7 mouse cellular contexts compared by ENCODE assay signal in genomic region chr7:138846502-138846991, GRCm38 (mm10). TPM values are rescaled to one million over a fixed set of nuclear protein-coding genes. Genes with fewer than 3 reads are reported as not detected.
DNase-seq lines count a peak whose midpoint lies in the region; ATAC-seq and TF ChIP-seq lines count a peak whose summit lies in the region.

No protein-coding gene starts in this region.

- H3K27ac ChIP-seq in limb, embryonic 12.5 days = peak overlapping the region; percentile 93
- peak overlapping the region; percentile 90 for H3K27ac ChIP-seq in midbrain, embryonic 16.5 days (ENCODE audit: low read length)

- peak overlapping the region; percentile 100 for H3K4me3 ChIP-seq in limb, embryonic 12.5 days (replicated peaks)
- H3K4me3 ChIP-seq in midbrain, embryonic 16.5 days (ENCODE audit: low read depth, low read length) = peak overlapping the region; percentile 93

- POLR2A ChIA-PET in Patski (lab: Charles Lee) = interaction anchor here (1.4 kb wide), 1 partner anchor 9 kb away, joined by 4 read pairs; no protein-coding TSS in a partner anchor

- no peaks in the 10 kb centered on the region for H3K27me3 ChIP-seq in Patski
- no peaks in the 10 kb centered on the region for H3K27me3 ChIP-seq in limb, embryonic 12.5 days
- no peaks in the 10 kb centered on the region for H3K27me3 ChIP-seq in midbrain, embryonic 16.5 days (ENCODE audit: control insufficient read depth, insufficient read depth, low read depth, low read length)

- no peaks in the 10 kb centered on the region for H3K9me3 ChIP-seq in limb, embryonic 12.5 days
- H3K9me3 ChIP-seq in midbrain, embryonic 16.5 days (replicated peaks; ENCODE audit: control insufficient read depth, low read length, poor library complexity, severe bottlenecking) = no peaks in the 10 kb centered on the region

- peak overlapping the region; percentile 95 for H3K9ac ChIP-seq in limb, embryonic 12.5 days (replicated peaks)
- peak overlapping the region; percentile 97 for H3K9ac ChIP-seq in midbrain, embryonic 16.5 days (ENCODE audit: low read depth, low read length)

- in situ Hi-C loops in Patski (cut with MboI; ENCODE audit: low pct_unique_long_range_greater_than_20kb) = loop anchor here (25.0 kb wide), 1 partner anchor 366 kb away; the partner anchor contains the start of genes Lrrc27 and Stk32c

- peaks cover 24% of the 10 kb centered on the region for H3K36me3 ChIP-seq in limb, embryonic 12.5 days
- no peaks in the 10 kb centered on the region for H3K36me3 ChIP-seq in midbrain, embryonic 16.5 days (ENCODE audit: control insufficient read depth, insufficient read depth, low read length)

- peak; percentile 68 for ATAC-seq in Patski
- peak; percentile 63 for ATAC-seq in erythroid progenitor cell, adult 5-6 weeks (replicated peaks; ENCODE audit: low FRiP score, poor library complexity, severe bottlenecking)
- ATAC-seq in limb, embryonic 12.5 days (ENCODE audit: insufficient number of reproducible peaks, insufficient read depth, low FRiP score, low TSS enrichment, low read depth) = peak; percentile 32; the same call in 1 of the 2 replicates
- ATAC-seq in midbrain, embryonic 16.5 days = peak; percentile 80

- CTCF ChIA-PET in Patski (lab: Charles Lee) = interaction anchor here (1.2 to 6.5 kb wide), 2 partner anchors 64 to 77 kb away, joined by 4 to 74 read pairs; no protein-coding TSS in a partner anchor

- no peak for TF ChIP-seq CTCF in Patski (IDR thresholded peaks at IDR 0.05)

- DNase-seq in left cerebral cortex, postnatal 25 days (ENCODE audit: low spot score in 2 of 2) = peak; percentile 32 to 38
- DNase-seq in left cerebral cortex, adult 11 months (ENCODE audit: low spot score) = no peak
- no peak for DNase-seq in Patski (ENCODE audit: low read depth, low spot score)
- no peak for DNase-seq in adrenal gland, adult 18-20 months (ENCODE audit: low spot score in 2 of 2)

- under 1% methylated on average over 48 of the region's 61 CpGs for WGBS in limb, embryonic 12.5 days
- whole genome bisulfite sequencing in midbrain, embryonic 16.5 days = under 1% methylated on average over 51 of the region's 61 CpGs

- H3K4me1 ChIP-seq in limb, embryonic 12.5 days (replicated peaks) = peaks cover 30% of the 10 kb centered on the region
- peaks cover 52% of the 10 kb centered on the region for H3K4me1 ChIP-seq in midbrain, embryonic 16.5 days (ENCODE audit: control insufficient read depth, insufficient read depth, low read length)

- H3K4me2 ChIP-seq in limb, embryonic 12.5 days = peak overlapping the region; percentile 87
- H3K4me2 ChIP-seq in midbrain, embryonic 16.5 days (ENCODE audit: low read length) = peak overlapping the region; percentile 76

- intact Hi-C loops in left cerebral cortex, postnatal 25 days (cut with DNase I) = loop anchor here (2.0 kb wide), 1 partner anchor 62 kb away; the partner anchor contains the start of gene Bnip3

RNA-seq across cellular contexts. Expression of gene Mapk1ip1, which starts 0.5 kb away (rescaled TPM):
- total RNA-seq in left cerebral cortex, postnatal 25 days (2021) = 10 to 100 TPM; 37.7 to 43.1 TPM
- polyA plus RNA-seq in Patski (2021) = 18.3 TPM
- total RNA-seq in erythroid progenitor cell, adult 5-6 weeks (2015; ENCODE audit: low replicate concordance) = 8.6 and 13.8 TPM in 2 replicates
- 7.1 TPM in 1 of 2 replicates, not detected in the other for total RNA-seq in erythroid progenitor cell, adult 5-6 weeks (2017; ENCODE audit: low replicate concordance)
- polyA plus RNA-seq in limb, embryonic 12.5 days (2016; fragmentation: Nextera tagmentation; extraction: Ambion mirVana) = 11.6 and 13.6 TPM in 2 replicates
- 32.7 and 33.6 TPM in 2 replicates for polyA plus RNA-seq in midbrain, embryonic 16.5 days (2015; fragmentation: Nextera tagmentation; extraction: Ambion mirVana)
- total RNA-seq in adrenal gland, adult 18-20 months (2021) = 10 to 100 TPM; 18.7 to 25.4 TPM

RNA-seq across cellular contexts. Expression of gene Ppp2r2d, which starts 0.7 kb away (rescaled TPM):
- total RNA-seq in left cerebral cortex, postnatal 25 days (2021) = 10 to 100 TPM; 71.0 to 73.5 TPM
- 45.3 TPM for polyA plus RNA-seq in Patski (2021)
- total RNA-seq in erythroid progenitor cell, adult 5-6 weeks (2015; ENCODE audit: low replicate concordance) = 26.3 and 28.1 TPM in 2 replicates
- 24.7 and 39.5 TPM in 2 replicates for total RNA-seq in erythroid progenitor cell, adult 5-6 weeks (2017; ENCODE audit: low replicate concordance)
- 51.1 and 56.7 TPM in 2 replicates for polyA plus RNA-seq in limb, embryonic 12.5 days (2016; fragmentation: Nextera tagmentation; extraction: Ambion mirVana)
- polyA plus RNA-seq in midbrain, embryonic 16.5 days (2015; fragmentation: Nextera tagmentation; extraction: Ambion mirVana) = 85.3 TPM in 2 replicates
- total RNA-seq in adrenal gland, adult 18-20 months (2021) = 10 to 100 TPM; 75.1 to 76.9 TPM

Comparison
In these comparisons a context has a peak if more than half of its experiments do, and no peak if none do; other contexts are left out.
1. DNase-seq: peak in left cerebral cortex, postnatal 25 days (2 of 2); none in left cerebral cortex, adult 11 months (single experiment), Patski (single experiment) and adrenal gland, adult 18-20 months (0 of 2).
2. Peak in every context shown above with its lines, with median percentiles within 50 percentile points of each other: ATAC-seq.